Mouse (Mus musculus) megakaryocyte, embryonic 14.5 days (primary cell): ENCODE data around the gene Fpr3.

Experiments
- FLI1 ChIP-seq: IDR thresholded peaks from 2 replicates; pipeline ENCODE4 v1.6.1; 2012; ENCODE audit warnings: low read length, inconsistent platforms, mixed read lengths
- GATA1 ChIP-seq: IDR thresholded peaks from 3 replicates; pipeline ENCODE4 v1.6.1; 2012; ENCODE audit warnings: mixed read lengths, low read length, inconsistent platforms, borderline replicate concordance

DNA sequence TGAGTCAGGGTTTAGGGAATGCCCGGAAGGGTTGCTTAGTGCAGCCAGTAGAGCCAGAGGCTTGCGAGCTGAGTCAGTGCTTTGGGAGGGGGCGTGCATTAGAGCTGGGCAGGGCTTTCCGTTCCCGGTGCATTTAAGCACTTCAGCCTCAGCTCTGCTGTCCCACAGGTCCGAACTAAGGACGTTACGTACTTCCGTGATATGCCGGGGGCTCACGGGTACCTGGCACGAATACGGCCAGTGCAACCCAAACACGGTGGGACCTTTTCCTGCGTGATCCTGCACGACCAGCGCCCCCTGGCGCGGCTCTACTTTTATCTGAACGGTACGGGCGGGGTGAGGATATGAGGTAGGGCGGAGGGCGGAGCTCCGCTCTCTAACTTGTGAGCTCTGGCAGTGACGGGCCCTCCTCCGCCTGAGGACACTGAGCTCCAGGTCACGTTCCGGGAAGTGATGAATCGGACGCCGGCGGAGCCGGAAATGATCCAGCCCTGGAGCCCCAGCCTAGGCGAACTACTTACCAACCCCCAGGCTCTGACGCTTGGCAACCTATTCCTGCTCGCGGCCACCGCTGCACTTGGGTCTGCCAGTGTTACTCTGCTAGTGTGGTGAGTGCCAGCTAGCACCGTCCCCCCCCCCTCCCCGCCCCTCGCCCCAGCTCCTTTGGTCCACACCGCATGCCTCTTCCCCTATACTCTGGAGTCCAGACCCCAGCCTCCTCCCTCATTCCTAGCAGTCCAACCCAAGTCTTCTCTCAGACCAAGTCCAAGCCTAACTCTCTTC, 49.5 kb upstream of the Fpr3 start:
- no peak for TF ChIP-seq GATA1
- TF ChIP-seq FLI1: no peak
